Mouse (Mus musculus) liver, embryonic 15.5 days (tissue): Measurements from ENCODE around the gene Rnase12. TPM values are rescaled to one million over a fixed set of nuclear protein-coding genes. Genes with fewer than 3 reads are reported as not detected.
"Not testable (repeated sequence)": the region's sequence is repeated elsewhere in the genome, so short reads cannot be mapped to it uniquely, and the experiment has no call there.

Experiments
- ATAC-seq: fragments of 200-750 bp; cut with Nextera tagmentation; 2 replicates; pipeline ENCODE4 v1.8.0; 2017; ENCODE audit warnings: moderate number of reproducible peaks, mild to moderate bottlenecking, moderate library complexity; ENCODE audit not compliant: insufficient read depth
- H3K27ac ChIP-seq: fragments of 300-500 bp; sonication (generic); replicated peaks from 2 replicates; pipeline ENCODE4 v1.5.1; 2015; ENCODE audit warnings: mild to moderate bottlenecking, inconsistent platforms
- H3K27me3 ChIP-seq: fragments of 300-500 bp; sonication (generic); 2 replicates; pipeline ENCODE4 v1.6.1; 2015; ENCODE audit warnings: mild to moderate bottlenecking, inconsistent platforms
- H3K36me3 ChIP-seq: fragments of 300-500 bp; sonication (generic); replicated peaks from 2 replicates; pipeline ENCODE4 v1.6.1; 2015; ENCODE audit warnings: moderate library complexity, mild to moderate bottlenecking, inconsistent platforms
- H3K4me1 ChIP-seq: fragments of 300-500 bp; sonication (generic); replicated peaks from 2 replicates; pipeline ENCODE4 v1.6.1; 2015; ENCODE audit warnings: inconsistent platforms
- H3K4me2 ChIP-seq: fragments of 300-500 bp; sonication (generic); 2 replicates; pipeline ENCODE4 v1.6.1; 2015; ENCODE audit warnings: moderate library complexity, mild to moderate bottlenecking, inconsistent platforms
- H3K4me3 ChIP-seq: fragments of 300-500 bp; sonication (generic); replicated peaks from 2 replicates; pipeline ENCODE4 v1.5.1; 2015; ENCODE audit warnings: mild to moderate bottlenecking, inconsistent platforms
- H3K9ac ChIP-seq: fragments of 300-500 bp; sonication (generic); 2 replicates; pipeline ENCODE4 v1.6.1; 2015; ENCODE audit warnings: moderate library complexity, mild to moderate bottlenecking, inconsistent platforms
- H3K9me3 ChIP-seq: fragments of 300-500 bp; sonication (generic); replicated peaks from 2 replicates; pipeline ENCODE4 v1.6.1; 2016; ENCODE audit warnings: inconsistent platforms
- WGBS: fragments of 180-500 bp; shearing (Covaris S2); methylation state at CpG from one replicate; pipeline ENCODE4 v1.1.7; 2015; ENCODE audit warnings: mixed read lengths; ENCODE audit not compliant: insufficient replicate concordance; 5-methylcytosine and 5-hydroxymethylcytosine counted together
- polyA plus RNA-seq: library from polyadenylated mRNA; unstranded; fragments of >200 nt; fragmentation: Nextera tagmentation; extraction: Ambion mirVana; gene quantifications from 2 replicates; pipeline ENCODE4 v1.2.1, GENCODE M21; 2015

The Rnase12 gene
- polyA plus RNA-seq, 1 experiment from 2014 or later: 1.2 TPM

GRCm38 (mm10) chr14:51047846-51048245 is 9.6 kb downstream of the Rnase12 start:
- Histone ChIP-seq H3K9me3 (no peaks in the 10 kb centered on the region), H3K27me3 (no peaks in the 10 kb centered on the region), H3K4me3 (no peak overlapping the region), H3K4me2 (no peak overlapping the region), H3K4me1 (no peaks in the 10 kb centered on the region), H3K36me3 (no peaks in the 10 kb centered on the region), H3K27ac (no peak overlapping the region), H3K9ac (no peak overlapping the region)
- 9% methylated on average over 5 of the region's 5 CpGs for WGBS
- ATAC-seq: no peak

- WGBS: 68% methylated on average over 6 of the region's 6 CpGs
- Histone ChIP-seq H3K4me1 (no peaks in the 10 kb centered on the region), H3K4me3 (no peak within 1 kb of the TSS), H3K27ac (no peak within 1 kb of the TSS), H3K4me2 (no peak within 1 kb of the TSS), H3K9ac (no peak within 1 kb of the TSS), H3K36me3 (no peaks in the 10 kb centered on the region), H3K9me3 (no peaks in the 10 kb centered on the region), H3K27me3 (no peaks in the 10 kb centered on the region)
- no peak for ATAC-seq
These were observed 15.7 kb downstream of the Rnase12 start, which contains the start of gene Rnase9 for GRCm38 (mm10) chr14:51041769-51042168. TSS of gene Rnase9 (minus strand) at chr14:51041869.

- ATAC-seq: no peak
- 62% methylated on average over 4 of the region's 4 CpGs for WGBS
- no peaks in the 10 kb centered on the region for H3K4me1 ChIP-seq
- no peak overlapping the region for H3K4me3 ChIP-seq
- no peaks in the 10 kb centered on the region for H3K9me3 ChIP-seq
- H3K4me2 ChIP-seq: no peak overlapping the region
- no peaks in the 10 kb centered on the region for H3K36me3 ChIP-seq
- H3K27ac ChIP-seq: no peak overlapping the region
- no peak overlapping the region for H3K9ac ChIP-seq
- H3K27me3 ChIP-seq: no peaks in the 10 kb centered on the region
These were observed 21.2 kb downstream of the Rnase12 start for GRCm38 (mm10) chr14:51036214-51036613.

GRCm38 (mm10) chr14:51035206-51035605 is 22.3 kb downstream of the Rnase12 start:
- no peaks in the 10 kb centered on the region for H3K9me3 ChIP-seq
- no peaks in the 10 kb centered on the region for H3K27me3 ChIP-seq
- no peak overlapping the region for H3K9ac ChIP-seq
- no peak overlapping the region for H3K4me2 ChIP-seq
- H3K4me3 ChIP-seq: no peak overlapping the region
- WGBS: 51% methylated on average over 1 of the region's 1 CpGs
- no peak for ATAC-seq
- no peak overlapping the region for H3K27ac ChIP-seq
- no peaks in the 10 kb centered on the region for H3K36me3 ChIP-seq
- no peaks in the 10 kb centered on the region for H3K4me1 ChIP-seq

- H3K27me3 ChIP-seq: no peaks in the 10 kb centered on the region
- no peak overlapping the region for H3K4me2 ChIP-seq
- H3K9me3 ChIP-seq: no peaks in the 10 kb centered on the region
- H3K4me3 ChIP-seq: no peak overlapping the region
- H3K27ac ChIP-seq: no peak overlapping the region
- no peaks in the 10 kb centered on the region for H3K36me3 ChIP-seq
- WGBS: 52% methylated on average over 3 of the region's 3 CpGs
- H3K9ac ChIP-seq: no peak overlapping the region
- H3K4me1 ChIP-seq: no peaks in the 10 kb centered on the region
- ATAC-seq: no peak
These were observed 29.9 kb downstream of the Rnase12 start for GRCm38 (mm10) chr14:51027387-51028155.

- Histone ChIP-seq H3K27ac (no peak overlapping the region), H3K4me2 (no peak overlapping the region), H3K4me3 (no peak overlapping the region), H3K9me3 (no peaks in the 10 kb centered on the region), H3K27me3 (no peaks in the 10 kb centered on the region), H3K9ac (no peak overlapping the region), H3K4me1 (no peaks in the 10 kb centered on the region), H3K36me3 (no peaks in the 10 kb centered on the region)
- WGBS: 27% methylated on average over 5 of the region's 5 CpGs
- ATAC-seq: no peak
These were observed 30.9 kb downstream of the Rnase12 start for GRCm38 (mm10) chr14:51026391-51027133.

- WGBS: 26% methylated on average over 1 of the region's 1 CpGs
- Histone ChIP-seq H3K4me2 (no peak overlapping the region), H3K36me3 (no peaks in the 10 kb centered on the region), H3K27me3 (no peaks in the 10 kb centered on the region), H3K4me1 (no peaks in the 10 kb centered on the region), H3K9me3 (no peaks in the 10 kb centered on the region), H3K27ac (no peak overlapping the region), H3K9ac (no peak overlapping the region), H3K4me3 (no peak overlapping the region)
- ATAC-seq: no peak
These were observed 32.6 kb downstream of the Rnase12 start for GRCm38 (mm10) chr14:51024820-51025219.

GRCm38 (mm10) chr14:51023457-51023856 is 34.0 kb downstream of the Rnase12 start:
- Histone ChIP-seq H3K9me3 (no peaks in the 10 kb centered on the region), H3K27ac (no peak overlapping the region), H3K9ac (no peak overlapping the region), H3K4me3 (no peak overlapping the region), H3K4me1 (no peaks in the 10 kb centered on the region), H3K4me2 (no peak overlapping the region), H3K27me3 (no peaks in the 10 kb centered on the region), H3K36me3 (no peaks in the 10 kb centered on the region)
- no peak for ATAC-seq
- 68% methylated on average over 4 of the region's 4 CpGs for WGBS

- H3K4me1 ChIP-seq: no peaks in the 10 kb centered on the region
- no peak for ATAC-seq
- no peak overlapping the region for H3K4me3 ChIP-seq
- no peak overlapping the region for H3K27ac ChIP-seq
- H3K36me3 ChIP-seq: no peaks in the 10 kb centered on the region
- no peak overlapping the region for H3K4me2 ChIP-seq
- no peaks in the 10 kb centered on the region for H3K27me3 ChIP-seq
- WGBS: 59% methylated on average over 3 of the region's 3 CpGs
- no peak overlapping the region for H3K9ac ChIP-seq
- no peaks in the 10 kb centered on the region for H3K9me3 ChIP-seq
These were observed 40.2 kb downstream of the Rnase12 start for GRCm38 (mm10) chr14:51017256-51017655.

- Histone ChIP-seq H3K27ac (no peak overlapping the region), H3K4me3 (no peak overlapping the region), H3K9ac (no peak overlapping the region), H3K27me3 (no peaks in the 10 kb centered on the region), H3K4me1 (no peaks in the 10 kb centered on the region), H3K36me3 (no peaks in the 10 kb centered on the region), H3K9me3 (no peaks in the 10 kb centered on the region), H3K4me2 (no peak overlapping the region)
- no peak for ATAC-seq
These were observed 41.7 kb downstream of the Rnase12 start for GRCm38 (mm10) chr14:51015780-51016179.

- not testable (repeated sequence) for H3K4me3 ChIP-seq, H3K27me3 ChIP-seq, H3K4me1 ChIP-seq, H3K4me2 ChIP-seq, H3K9me3 ChIP-seq, H3K9ac ChIP-seq, H3K36me3 ChIP-seq, H3K27ac ChIP-seq, ATAC-seq
- WGBS: 56% methylated on average over 3 of the region's 3 CpGs
These were observed 42.7 kb downstream of the Rnase12 start for GRCm38 (mm10) chr14:51014724-51015123.
